Mouse (Mus musculus) stomach, embryonic 16.5 days (tissue): ENCODE data around the gene Dhx33. TPM values are rescaled to one million over a fixed set of nuclear protein-coding genes. Genes with fewer than 3 reads are reported as not detected.

Experiments
- ATAC-seq: fragments of 200-750 bp; cut with Nextera tagmentation; 2 replicates; pipeline ENCODE4 v1.8.0; 2017; ENCODE audit warnings: moderate number of reproducible peaks, moderate TSS enrichment; ENCODE audit not compliant: insufficient read depth, low FRiP score
- H3K27ac ChIP-seq: fragments of 300-500 bp; sonication (generic); 2 replicates; pipeline ENCODE4 v1.5.1; 2014; ENCODE audit warnings: low read length
- H3K27me3 ChIP-seq: fragments of 300-500 bp; sonication (generic); 2 replicates; pipeline ENCODE4 v1.6.1; 2014; ENCODE audit warnings: low read length, control low read depth, mixed read lengths; ENCODE audit not compliant: control insufficient read depth, insufficient read depth
- H3K36me3 ChIP-seq: fragments of 300-500 bp; sonication (generic); 2 replicates; pipeline ENCODE4 v1.6.1; 2014; ENCODE audit warnings: low read length; ENCODE audit not compliant: control insufficient read depth, insufficient read depth
- H3K4me1 ChIP-seq: fragments of 300-500 bp; sonication (generic); 2 replicates; pipeline ENCODE4 v1.6.1; 2014; ENCODE audit warnings: low read length, control low read depth, mixed read lengths; ENCODE audit not compliant: control insufficient read depth, insufficient read depth
- H3K4me2 ChIP-seq: fragments of 300-500 bp; sonication (generic); 2 replicates; pipeline ENCODE4 v1.6.1; 2014; ENCODE audit warnings: low read depth, low read length, mixed read lengths
- H3K4me3 ChIP-seq: fragments of 300-500 bp; sonication (generic); replicated peaks from 2 replicates; pipeline ENCODE4 v1.5.1; 2014; ENCODE audit warnings: mild to moderate bottlenecking, low read length
- H3K9ac ChIP-seq: fragments of 300-500 bp; sonication (generic); 2 replicates; pipeline ENCODE4 v1.6.1; 2014; ENCODE audit warnings: low read length
- H3K9me3 ChIP-seq: fragments of 300-500 bp; sonication (generic); replicated peaks from 2 replicates; pipeline ENCODE4 v1.6.1; 2016; ENCODE audit warnings: low read length, control low read depth; ENCODE audit not compliant: control insufficient read depth
- WGBS: fragments of 180-500 bp; shearing (Covaris S2); extraction: QIAGEN DNeasy Blood & Tissue Kit; methylation state at CpG from one replicate; pipeline ENCODE4 v1.1.7; 2014; 5-methylcytosine and 5-hydroxymethylcytosine counted together
- polyA plus RNA-seq: library from polyadenylated mRNA; unstranded; fragments of >200 nt; fragmentation: Nextera tagmentation; extraction: Ambion mirVana; gene quantifications from 2 replicates; pipeline ENCODE4 v1.2.1, GENCODE M21; 2015

Dhx33 gene
- polyA plus RNA-seq, 1 experiment from 2014 or later = 16.5 TPM

- no peaks in the 10 kb centered on the region for H3K4me1 ChIP-seq
- no peak overlapping the region for H3K4me3 ChIP-seq
- no peak overlapping the region for H3K4me2 ChIP-seq
- ATAC-seq = no peak
- no peaks in the 10 kb centered on the region for H3K27me3 ChIP-seq
- H3K27ac ChIP-seq = no peak overlapping the region
- H3K36me3 ChIP-seq = peaks cover 40% of the 10 kb centered on the region
- no peaks in the 10 kb centered on the region for H3K9me3 ChIP-seq
- 82% methylated on average over 4 of the region's 4 CpGs for WGBS
- no peak overlapping the region for H3K9ac ChIP-seq
These were observed 59.1 kb downstream of the Dhx33 start for GRCm38 (mm10) chr11:70944935-70945817.

GRCm38 (mm10) chr11:70943651-70944050, 60.6 kb downstream of the Dhx33 start:
- no peaks in the 10 kb centered on the region for H3K27me3 ChIP-seq
- H3K4me1 ChIP-seq = no peaks in the 10 kb centered on the region
- ATAC-seq = no peak
- whole genome bisulfite sequencing = 87% methylated on average over 7 of the region's 7 CpGs
- H3K27ac ChIP-seq = no peak overlapping the region
- no peak overlapping the region for H3K4me2 ChIP-seq
- no peak overlapping the region for H3K9ac ChIP-seq
- H3K36me3 ChIP-seq = peaks cover 34% of the 10 kb centered on the region
- no peak overlapping the region for H3K4me3 ChIP-seq
- H3K9me3 ChIP-seq = no peaks in the 10 kb centered on the region

GRCm38 (mm10) chr11:70942596-70942995, 61.6 kb downstream of the Dhx33 start:
- Histone ChIP-seq H3K4me1 (no peaks in the 10 kb centered on the region), H3K27ac (no peak overlapping the region), H3K27me3 (no peaks in the 10 kb centered on the region), H3K4me3 (no peak overlapping the region), H3K4me2 (no peak overlapping the region), H3K9ac (no peak overlapping the region), H3K36me3 (peaks cover 32% of the 10 kb centered on the region), H3K9me3 (no peaks in the 10 kb centered on the region)
- ATAC-seq = no peak
- WGBS = 94% methylated on average over 1 of the region's 1 CpGs

- 90% methylated on average over 7 of the region's 7 CpGs for WGBS
- no peak overlapping the region for H3K9ac ChIP-seq
- no peak overlapping the region for H3K27ac ChIP-seq
- no peak overlapping the region for H3K4me3 ChIP-seq
- no peaks in the 10 kb centered on the region for H3K27me3 ChIP-seq
- no peak for ATAC-seq
- no peak overlapping the region for H3K4me2 ChIP-seq
- H3K36me3 ChIP-seq = peaks cover 4% of the 10 kb centered on the region; the same call in 1 of the 2 replicates
- H3K9me3 ChIP-seq = no peaks in the 10 kb centered on the region
- no peaks in the 10 kb centered on the region for H3K4me1 ChIP-seq
These were observed 68.9 kb downstream of the Dhx33 start for GRCm38 (mm10) chr11:70935316-70935715.

Other genes starting within 250 kb of the Dhx33 start
- 5.0 and 5.9 TPM in 2 replicates for gene Zfp3, start 240.2 kb downstream of the Dhx33 start, polyA plus RNA-seq
- gene Scimp, start 191.9 kb downstream of the Dhx33 start, polyA plus RNA-seq = 0.66 TPM in 1 of 2 replicates, not detected in the other
- gene Rabep1, start 159.7 kb downstream of the Dhx33 start, polyA plus RNA-seq = 22.2 and 27.5 TPM in 2 replicates
- gene Nup88, start 34.5 kb downstream of the Dhx33 start, polyA plus RNA-seq = 107 and 116 TPM in 2 replicates
- 66.1 and 72.2 TPM in 2 replicates for gene Rpain, start 34.2 kb downstream of the Dhx33 start, polyA plus RNA-seq
- 211 and 239 TPM in 2 replicates for gene C1qbp, start 21.4 kb downstream of the Dhx33 start, polyA plus RNA-seq
- 38.2 and 41.9 TPM in 2 replicates for gene Mis12, start 15.2 kb upstream of the Dhx33 start, polyA plus RNA-seq
- gene Derl2, start 15.4 kb upstream of the Dhx33 start, polyA plus RNA-seq = 51.2 and 63.1 TPM in 2 replicates
- 62.5 and 63.1 TPM in 2 replicates for gene 6330403K07Rik, start 29.1 kb upstream of the Dhx33 start, polyA plus RNA-seq
- gene Nlrp1a, start 140.3 kb upstream of the Dhx33 start, polyA plus RNA-seq = 0.26 and 0.32 TPM in 2 replicates
- 0.06 TPM in 1 of 2 replicates, not detected in the other for gene Nlrp1b, start 226.3 kb upstream of the Dhx33 start, polyA plus RNA-seq